In genomic region chr17:23585721-23586491, GRCm38 (mm10) we compare ENCODE assay signal across 8 mouse cellular contexts. TPM values are rescaled to one million over a fixed set of nuclear protein-coding genes. Genes with fewer than 3 reads are reported as not detected.
DNase-seq lines count a peak whose midpoint lies in the region; ATAC-seq lines count a peak whose summit lies in the region.

No protein-coding gene starts in this region.

- H3K27ac ChIP-seq in forebrain, embryonic 12.5 days: peak overlapping the region; percentile 66
- H3K27ac ChIP-seq in lung, embryonic 15.5 days: no peak overlapping the region

- H3K4me1 ChIP-seq in forebrain, embryonic 12.5 days: peaks cover 26% of the 10 kb centered on the region
- H3K4me1 ChIP-seq in lung, embryonic 15.5 days: peaks cover 20% of the 10 kb centered on the region

- no peaks in the 10 kb centered on the region for H3K27me3 ChIP-seq in forebrain, embryonic 12.5 days
- no peaks in the 10 kb centered on the region for H3K27me3 ChIP-seq in lung, embryonic 15.5 days

- peak overlapping the region; percentile 72 for H3K4me3 ChIP-seq in forebrain, embryonic 12.5 days (replicated peaks)
- peak overlapping the region; percentile 67 for H3K4me3 ChIP-seq in lung, embryonic 15.5 days

- under 1% methylated on average over 22 of the region's 22 CpGs for WGBS in forebrain, embryonic 12.5 days
- under 1% methylated on average over 22 of the region's 22 CpGs for WGBS in lung, embryonic 15.5 days

- peaks cover 10% of the 10 kb centered on the region for H3K36me3 ChIP-seq in forebrain, embryonic 12.5 days (replicated peaks)
- peaks cover 8% of the 10 kb centered on the region for H3K36me3 ChIP-seq in lung, embryonic 15.5 days

- peak; percentile 91 for ATAC-seq in forebrain, embryonic 12.5 days (ENCODE audit: low FRiP score)
- peak; percentile 85 for ATAC-seq in lung, embryonic 15.5 days (ENCODE audit: borderline replicate concordance, extremely low read depth, low FRiP score, low TSS enrichment)

- peak overlapping the region; percentile 80 for H3K9ac ChIP-seq in forebrain, embryonic 12.5 days
- H3K9ac ChIP-seq in lung, embryonic 15.5 days: peak overlapping the region; percentile 67

- H3K4me2 ChIP-seq in forebrain, embryonic 12.5 days: peak overlapping the region; percentile 93
- peak overlapping the region; percentile 79 for H3K4me2 ChIP-seq in lung, embryonic 15.5 days

- H3K9me3 ChIP-seq in forebrain, embryonic 12.5 days: no peaks in the 10 kb centered on the region
- no peaks in the 10 kb centered on the region for H3K9me3 ChIP-seq in lung, embryonic 15.5 days

- DNase-seq in ES-CJ7 (ENCODE audit: low read depth, low spot score): peak; percentile 89
- peak; percentile 72 for DNase-seq in brain, embryonic 18.5 days (ENCODE audit: low read depth, low spot score)
- DNase-seq in heart, postnatal 4 days: peak; percentile 76
- DNase-seq in layer of hippocampus, adult 8-10 months (ENCODE audit: low spot score in 2 of 2): peak; percentile 62 to 74
- peak; percentile 75 for DNase-seq in retina, adult 2 months (ENCODE audit: low read depth, low spot score)
- no peak for DNase-seq in spleen, postnatal 36 days (ENCODE audit: low spot score in 2 of 2)

RNA-seq across cellular contexts. Expression of gene Zfp13, which starts 13.4 kb away (rescaled TPM):
- polyA plus RNA-seq in forebrain, embryonic 12.5 days (2016; fragmentation: Nextera tagmentation; extraction: Ambion mirVana): 22.1 and 22.6 TPM in 2 replicates
- 10 to 100 TPM in 1 of 2 experiments, 1 to 10 TPM in 1; 9.3 to 10.3 TPM for total RNA-seq in heart, postnatal 4 days (2021)
- total RNA-seq in layer of hippocampus, adult 8-10 months (2022): 10 to 100 TPM; 28.9 to 32.6 (median 31.6) TPM
- 15.0 and 15.3 TPM in 2 replicates for polyA plus RNA-seq in lung, embryonic 15.5 days (2015; fragmentation: Nextera tagmentation; extraction: Ambion mirVana)

RNA-seq across cellular contexts. Expression of gene Zscan10, which starts 14.8 kb away (rescaled TPM):
- 0.17 TPM in 1 of 2 replicates, not detected in the other for polyA plus RNA-seq in forebrain, embryonic 12.5 days (2016; fragmentation: Nextera tagmentation; extraction: Ambion mirVana)
- total RNA-seq in heart, postnatal 4 days (2021): not detected
- not detected for total RNA-seq in layer of hippocampus, adult 8-10 months (2022)
- 0.18 and 0.40 TPM in 2 replicates for polyA plus RNA-seq in lung, embryonic 15.5 days (2015; fragmentation: Nextera tagmentation; extraction: Ambion mirVana)

RNA-seq across cellular contexts. Expression of gene Zfp213, which starts 21.9 kb away (rescaled TPM):
- 22.7 and 23.7 TPM in 2 replicates for polyA plus RNA-seq in forebrain, embryonic 12.5 days (2016; fragmentation: Nextera tagmentation; extraction: Ambion mirVana)
- total RNA-seq in heart, postnatal 4 days (2021): 1 to 10 TPM; 5.8 to 6.3 TPM
- total RNA-seq in layer of hippocampus, adult 8-10 months (2022): 1 to 10 TPM; 6.2 to 8.4 (median 7.1) TPM
- 20.9 and 21.5 TPM in 2 replicates for polyA plus RNA-seq in lung, embryonic 15.5 days (2015; fragmentation: Nextera tagmentation; extraction: Ambion mirVana)

RNA-seq across cellular contexts. Expression of gene Mmp25, which starts 59.2 kb away (rescaled TPM):
- polyA plus RNA-seq in forebrain, embryonic 12.5 days (2016; fragmentation: Nextera tagmentation; extraction: Ambion mirVana): 0.78 and 0.91 TPM in 2 replicates
- total RNA-seq in heart, postnatal 4 days (2021): under 1 TPM; 0.48 to 0.50 TPM
- under 1 TPM; 0.19 to 0.34 (median 0.26) TPM for total RNA-seq in layer of hippocampus, adult 8-10 months (2022)
- 0.41 and 0.53 TPM in 2 replicates for polyA plus RNA-seq in lung, embryonic 15.5 days (2015; fragmentation: Nextera tagmentation; extraction: Ambion mirVana)

Comparison
In these comparisons a context has a peak if more than half of its experiments do, and no peak if none do; other contexts are left out.
1. DNase-seq: peak in ES-CJ7 (single experiment), brain, embryonic 18.5 days (single experiment), heart, postnatal 4 days (single experiment), layer of hippocampus, adult 8-10 months (2 of 2) and retina, adult 2 months (single experiment); none in spleen, postnatal 36 days (0 of 2).